Mouse (Mus musculus): ENCODE data around the gene Myh11. TPM values are rescaled to one million over a fixed set of nuclear protein-coding genes. Genes with fewer than 3 reads are reported as not detected.
"Not testable (repeated sequence)": the region's sequence is repeated elsewhere in the genome, so short reads cannot be mapped to it uniquely, and the experiment has no call there.

Myh11 gene
- polyA plus RNA-seq, 1 experiment from 2014 or later, result 0.27 TPM

- no peak overlapping the region for H3K4me3 ChIP-seq
- peaks cover 21% of the 10 kb centered on the region for H3K36me3 ChIP-seq
- H3K4me1 ChIP-seq, result peaks cover 10% of the 10 kb centered on the region
- WGBS, result 88% methylated on average over 6 of the region's 6 CpGs
- H3K9me3 ChIP-seq, result no peaks in the 10 kb centered on the region
- no peaks in the 10 kb centered on the region for H3K27me3 ChIP-seq (replicated peaks)
- no peak overlapping the region for H3K4me2 ChIP-seq (replicated peaks)
- H3K9ac ChIP-seq, result no peak overlapping the region
- ATAC-seq (ENCODE audit: low FRiP score, low read depth), result no peak
- no peak overlapping the region for H3K27ac ChIP-seq
Observed at GRCm38 (mm10) chr16:14156312-14156711, 134.9 kb downstream of the Myh11 start.

- Histone ChIP-seq H3K4me1 (peaks cover 10% of the 10 kb centered on the region), H3K36me3 (peaks cover 27% of the 10 kb centered on the region)
- H3K9me3 ChIP-seq; ATAC-seq (ENCODE audit: low FRiP score, low read depth); H3K4me3 ChIP-seq; H3K27ac ChIP-seq; H3K9ac ChIP-seq; H3K27me3 ChIP-seq (replicated peaks); H3K4me2 ChIP-seq (replicated peaks): not testable (repeated sequence)
- 93% methylated on average over 1 of the region's 2 CpGs for WGBS
Observed at GRCm38 (mm10) chr16:14155638-14156037, 135.5 kb downstream of the Myh11 start.

GRCm38 (mm10) chr16:14151718-14152117 is 139.5 kb downstream of the Myh11 start:
- Histone ChIP-seq H3K4me1 (no peaks in the 10 kb centered on the region), H3K36me3 (peaks cover 44% of the 10 kb centered on the region), H3K27ac (no peak overlapping the region), H3K4me2 (replicated peaks) (no peak overlapping the region), H3K9me3 (no peaks in the 10 kb centered on the region), H3K9ac (no peak overlapping the region), H3K27me3 (replicated peaks) (no peaks in the 10 kb centered on the region), H3K4me3 (no peak overlapping the region)
- 97% methylated on average over 4 of the region's 4 CpGs for WGBS
- ATAC-seq (ENCODE audit: low FRiP score, low read depth), result no peak

- ATAC-seq (ENCODE audit: low FRiP score, low read depth), result no peak
- Histone ChIP-seq H3K9ac (no peak overlapping the region), H3K4me1 (no peaks in the 10 kb centered on the region), H3K4me2 (replicated peaks) (no peak overlapping the region), H3K4me3 (no peak overlapping the region), H3K27ac (no peak overlapping the region), H3K27me3 (replicated peaks) (no peaks in the 10 kb centered on the region), H3K36me3 (peaks cover 65% of the 10 kb centered on the region), H3K9me3 (no peaks in the 10 kb centered on the region)
Observed at GRCm38 (mm10) chr16:14147712-14148111, 143.5 kb downstream of the Myh11 start.

MicroRNA genes within 50 kb of the gene (microRNA counts, 519-probe panel; counts per million panel counts)
- microRNA mmu-miR-484, result 3,678 counts per million, percentile 74 among the panel's probes with 10 or more counts

Small RNA genes within 50 kb of the gene (microRNA-seq; reads per million reads assigned to microRNA genes)
- gene Mir484, result 1,285 reads per million, percentile 81 among the genes with 10 or more reads in this experiment

Other genes starting within 250 kb of the Myh11 start
- gene Nde1, start 128.1 kb downstream of the Myh11 start, polyA plus RNA-seq (2016; fragmentation: Nextera tagmentation; extraction: Ambion mirVana), result 94.5 and 98.6 TPM in 2 replicates
- gene Marf1, start 128.0 kb downstream of the Myh11 start, polyA plus RNA-seq (2016; fragmentation: Nextera tagmentation; extraction: Ambion mirVana), result 12.6 and 17.9 TPM in 2 replicates
- gene Fopnl, start 26.0 kb upstream of the Myh11 start, polyA plus RNA-seq (2016; fragmentation: Nextera tagmentation; extraction: Ambion mirVana), result 168 and 172 TPM in 2 replicates
- gene Abcc1, start 70.2 kb upstream of the Myh11 start, polyA plus RNA-seq (2016; fragmentation: Nextera tagmentation; extraction: Ambion mirVana), result 7.5 and 9.3 TPM in 2 replicates